Mouse (Mus musculus) CH12.LX (cell line): ENCODE results near the gene Mrtfa.

Experiments
- CTCF ChIP-seq, 2 experiments: IDR thresholded peaks in 1 of 2; conservative IDR thresholded peaks in 1 of 2; 2 replicates each; pipeline ENCODE4 v1.5.1; 2011 to 2012; ENCODE audit warnings: low read depth in 2 of 2, low read length in 2 of 2, improper control_type of control experiment in 1 of 2, inconsistent platforms in 1 of 2, mild to moderate bottlenecking in 1 of 2, moderate library complexity in 1 of 2
- KAT2A ChIP-seq: IDR thresholded peaks from 2 replicates; pipeline ENCODE4 v1.6.1; 2012; ENCODE audit warnings: low read length, improper control_type of control experiment, inconsistent platforms; ENCODE audit not compliant: insufficient replicate concordance
- NRF1 ChIP-seq: IDR thresholded peaks from 2 replicates; pipeline ENCODE4 v1.6.1; 2014; ENCODE audit warnings: low read depth, mild to moderate bottlenecking, inconsistent platforms, low read length, improper control_type of control experiment, moderate library complexity
- POLR2AphosphoS2 ChIP-seq: IDR thresholded peaks from 2 replicates; pipeline ENCODE4 v1.6.1; 2011; ENCODE audit warnings: low read depth, low read length, improper control_type of control experiment
- USF1 ChIP-seq: IDR thresholded peaks from 2 replicates; pipeline ENCODE4 v1.6.1; 2014; ENCODE audit warnings: low read depth, mild to moderate bottlenecking, inconsistent platforms, low read length, improper control_type of control experiment
- ZKSCAN1 ChIP-seq: IDR thresholded peaks from 2 replicates; pipeline ENCODE4 v1.6.1; 2012; ENCODE audit warnings: low read depth, inconsistent platforms, low read length, improper control_type of control experiment, borderline replicate concordance

GRCm38 (mm10) chr15:81022437-81022836 lies 168.1 kb downstream of the Mrtfa start:
- TF ChIP-seq NRF1 (no peak), CTCF (conservative IDR thresholded peaks at IDR 0.05 in 1 of 2, IDR thresholded peaks at IDR 0.05 in 1 of 2; ENCODE audit: low read depth in 2 of 2, low read length in 2 of 2) (no peak), ZKSCAN1 (no peak), KAT2A (no peak), USF1 (no peak), POLR2AphosphoS2 (no peak)
